Mouse (Mus musculus) frontal cortex, postnatal 36 days (tissue): ENCODE measurements around the gene Sorl1.
"Not testable (repeated sequence)": the region's sequence is repeated elsewhere in the genome, so short reads cannot be mapped to it uniquely, and the experiment has no call there.

ENCODE experiments used
- DNase-seq, 2 experiments: peaks; one replicate each; pipeline ENCODE4 v3.0.0; 2022; ENCODE audit warnings: low spot score in 2 of 2

The Sorl1 gene

DNA sequence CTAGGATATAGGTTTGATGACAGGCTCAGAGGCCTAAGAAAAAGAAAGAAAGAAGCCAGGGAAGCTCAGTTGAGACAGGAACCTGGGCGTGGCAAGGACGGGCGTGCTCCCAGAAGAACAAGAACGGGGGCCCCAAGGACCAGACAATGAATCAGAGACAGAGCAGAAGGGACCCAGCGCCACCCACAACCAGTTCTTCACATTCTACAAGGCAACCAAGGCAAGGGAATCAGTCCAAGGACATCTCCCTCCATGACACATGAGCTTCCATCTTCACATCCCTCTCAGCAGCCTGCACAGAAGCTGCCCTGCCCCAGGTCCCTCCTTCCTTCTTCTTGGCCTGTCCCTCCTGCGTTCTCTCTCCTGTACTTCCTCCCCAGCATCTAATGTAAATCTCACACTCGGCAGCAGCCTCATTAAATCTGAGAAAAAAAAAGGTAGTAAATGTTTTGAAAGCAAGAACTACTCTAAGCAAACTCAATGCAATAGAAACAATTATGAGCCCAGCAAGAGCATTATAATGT is 30.0 kb downstream of the Sorl1 start:
- DNase-seq: peak; percentile 56 to 66

DNA sequence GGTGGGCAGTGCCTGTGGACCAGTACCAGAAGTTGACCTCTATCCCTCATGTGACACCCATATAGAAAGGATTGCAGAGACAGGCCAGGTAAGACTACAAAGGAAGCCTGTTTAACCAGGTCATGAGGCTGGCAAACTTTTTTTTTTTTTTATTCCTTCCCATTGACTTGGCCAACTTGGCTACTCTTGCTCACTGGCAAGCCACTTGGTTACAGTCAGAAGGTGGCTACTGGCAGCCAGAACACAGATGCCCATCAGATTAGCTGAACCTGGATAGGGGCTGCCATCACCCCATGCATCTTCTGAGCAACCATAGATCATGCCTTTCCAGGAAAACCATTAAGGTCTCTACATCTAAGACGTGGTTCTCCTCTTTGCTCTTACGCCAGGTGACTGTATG is 31.3 kb downstream of the Sorl1 start:
- no peak for DNase-seq

DNA sequence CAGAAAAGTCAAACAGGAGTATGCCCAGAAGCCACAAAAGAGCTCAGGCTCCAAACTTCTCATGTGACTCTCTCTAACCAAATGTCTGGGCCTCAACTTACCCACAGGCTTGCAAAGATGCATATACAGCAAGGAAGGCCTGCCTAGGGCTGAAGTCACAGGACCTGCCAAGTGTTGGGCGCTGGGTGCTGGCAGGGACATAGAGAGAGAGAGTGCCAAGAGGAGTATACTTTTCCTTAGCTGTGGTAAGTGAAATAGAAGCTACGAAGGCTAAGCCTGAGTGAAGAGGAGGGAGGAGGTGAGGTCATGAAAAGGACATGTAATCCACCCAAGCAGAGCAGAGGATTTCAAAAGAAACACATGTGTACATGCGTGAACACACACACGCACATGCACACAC is 32.5 kb downstream of the Sorl1 start:
- no peak for DNase-seq

DNA sequence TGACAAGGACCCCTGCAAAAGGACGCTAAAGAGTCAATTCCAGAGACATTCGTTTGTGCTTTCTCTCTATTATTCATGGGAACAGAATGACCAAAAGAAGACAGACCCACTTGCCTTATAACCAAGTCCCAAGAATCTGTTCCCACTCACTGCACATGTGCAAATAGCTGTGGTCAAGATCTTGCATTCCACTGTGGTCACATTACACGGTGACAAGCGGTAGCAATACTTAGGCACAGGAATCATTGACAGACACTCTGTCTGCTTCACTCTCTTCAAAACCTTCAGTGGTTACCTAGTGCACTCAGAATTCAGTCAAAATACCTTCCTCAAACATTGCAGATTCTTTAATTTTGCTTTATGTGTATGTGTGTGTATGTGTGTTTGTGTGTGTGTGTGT is 36.2 kb downstream of the Sorl1 start:
- DNase-seq: no peak

DNA sequence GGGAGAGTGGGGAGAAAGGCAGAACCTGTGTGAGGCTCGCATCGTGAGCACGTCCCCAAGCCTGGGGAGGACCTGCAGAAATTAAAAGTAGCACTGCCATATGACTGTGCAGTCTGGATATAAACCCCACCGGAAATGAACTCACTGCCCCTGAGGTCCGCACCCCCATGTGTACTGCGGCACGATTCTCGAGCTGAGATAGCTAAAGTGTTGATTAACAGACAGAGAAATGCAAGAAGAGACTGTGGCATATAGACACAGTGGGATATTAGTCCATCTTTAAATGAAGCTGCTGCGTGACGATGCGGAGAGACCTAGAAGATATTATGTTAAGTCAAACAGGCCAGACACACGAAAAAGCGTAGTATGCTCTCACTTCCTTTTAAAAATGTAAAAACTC is 38.1 kb downstream of the Sorl1 start:
- no peak for DNase-seq

DNA sequence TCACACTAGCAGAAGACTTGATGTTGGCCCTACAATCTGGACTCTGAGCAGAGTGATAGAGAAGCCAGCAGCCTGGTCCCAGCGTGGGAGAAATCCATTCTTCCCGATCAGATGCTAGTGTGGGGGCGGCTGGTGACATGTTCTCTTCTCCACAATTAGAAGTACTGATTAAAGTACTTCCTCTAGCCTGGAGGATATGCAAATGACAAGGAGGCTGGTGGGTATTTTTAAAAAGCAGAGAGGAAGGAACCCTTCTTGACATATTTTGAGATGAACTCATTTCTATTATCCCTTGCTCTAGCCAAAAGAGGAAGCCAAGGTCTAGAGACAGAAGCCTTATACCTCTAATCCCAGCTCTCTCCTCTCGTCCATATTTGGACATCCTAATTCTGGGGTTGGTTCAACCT is 40.4 kb downstream of the Sorl1 start:
- peak; percentile 82 to 91 for DNase-seq

DNA sequence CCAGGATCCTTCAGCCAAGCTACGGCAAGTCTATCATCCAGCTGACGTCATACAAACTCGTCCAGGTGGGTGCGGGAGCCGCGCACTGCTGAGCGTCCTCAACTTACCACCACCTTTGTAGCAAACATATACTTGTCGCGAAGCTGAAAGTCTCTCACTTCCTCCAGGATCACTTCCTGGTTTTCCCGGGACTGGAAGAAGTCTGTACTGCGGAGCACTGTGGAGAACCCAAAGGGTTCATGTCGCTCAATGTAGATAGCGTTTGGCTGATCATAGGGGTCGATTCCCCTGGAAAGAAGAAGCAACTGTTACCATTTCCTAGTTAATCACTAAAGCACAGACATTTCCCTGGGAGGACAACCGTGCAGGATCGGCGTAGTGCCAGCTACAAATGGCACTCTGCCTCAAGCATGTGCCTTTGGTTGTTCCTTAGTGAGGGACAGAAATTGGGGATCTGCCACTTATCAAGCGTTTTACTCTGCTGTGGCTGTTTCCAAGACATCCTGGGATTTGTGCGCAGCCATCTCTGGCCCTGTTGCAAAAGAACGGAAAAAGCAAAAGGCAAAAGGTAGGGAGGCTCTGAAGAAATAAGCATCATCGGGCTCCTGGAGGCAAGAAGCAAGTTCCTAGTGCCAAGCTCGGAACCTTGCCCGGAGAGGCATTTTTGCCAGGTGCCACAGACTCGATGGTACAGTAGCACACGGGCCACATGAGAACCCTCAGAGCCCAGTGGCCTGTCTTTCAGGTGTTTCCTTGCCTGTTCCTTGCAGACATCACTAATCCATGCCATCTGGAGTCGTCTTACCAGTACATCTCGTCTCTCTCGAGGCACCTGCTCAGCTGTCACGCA is 42.2 kb downstream of the Sorl1 start:
- DNase-seq: no peak

DNA sequence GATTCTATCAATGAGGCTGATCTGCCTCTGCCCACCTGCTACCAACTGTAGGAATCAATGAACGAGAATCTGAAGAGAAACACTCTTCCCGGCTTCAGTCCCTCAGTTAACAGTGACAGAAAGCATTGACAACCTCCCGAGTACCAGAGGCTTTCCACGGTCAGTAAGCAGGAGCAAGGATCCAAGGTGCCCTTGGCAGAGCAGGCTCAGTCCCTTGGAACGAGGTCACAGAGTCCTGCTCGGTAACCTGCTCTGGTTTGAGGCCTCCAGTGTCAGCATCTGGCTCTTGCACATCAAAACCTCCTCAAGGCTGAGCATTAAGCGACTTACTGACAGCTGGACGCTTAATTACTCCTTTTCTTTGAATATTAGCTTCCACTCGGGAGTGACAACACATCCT is 43.4 kb downstream of the Sorl1 start:
- no peak for DNase-seq

DNA sequence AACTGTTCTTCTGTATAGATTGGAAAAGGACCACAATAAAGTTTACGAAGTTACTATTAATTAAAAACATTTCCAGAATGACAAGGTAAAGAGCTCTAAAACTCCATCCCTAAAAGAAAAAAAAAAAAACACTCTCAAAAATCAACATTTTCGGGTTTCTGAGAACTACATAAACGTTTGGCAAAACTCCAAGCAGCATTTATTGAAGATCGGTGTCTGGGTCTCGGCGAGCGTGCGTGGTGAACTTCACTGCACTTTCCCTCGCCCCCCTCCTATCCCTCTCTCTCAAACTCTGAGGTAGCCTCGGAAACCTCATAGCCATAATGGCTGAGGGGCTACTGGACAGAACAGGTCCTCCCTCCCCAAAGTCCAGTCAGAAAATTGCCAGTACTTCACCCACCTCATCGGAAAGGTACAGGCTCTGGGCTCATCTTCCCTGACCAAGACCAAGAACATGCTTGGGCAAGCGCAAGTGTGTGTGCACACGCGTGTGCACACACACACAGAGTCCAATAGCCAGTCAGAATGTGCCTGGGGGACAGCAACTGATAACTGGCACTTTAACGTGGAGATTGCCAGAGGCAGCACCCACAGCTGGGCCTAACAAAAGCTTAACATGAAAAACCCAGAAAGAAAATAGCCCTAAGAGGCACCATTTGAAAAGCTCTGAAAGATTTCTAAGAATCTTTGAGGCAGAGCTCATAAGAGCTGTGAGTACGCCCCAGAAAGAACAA is 46.8 kb downstream of the Sorl1 start:
- no peak for DNase-seq

DNA sequence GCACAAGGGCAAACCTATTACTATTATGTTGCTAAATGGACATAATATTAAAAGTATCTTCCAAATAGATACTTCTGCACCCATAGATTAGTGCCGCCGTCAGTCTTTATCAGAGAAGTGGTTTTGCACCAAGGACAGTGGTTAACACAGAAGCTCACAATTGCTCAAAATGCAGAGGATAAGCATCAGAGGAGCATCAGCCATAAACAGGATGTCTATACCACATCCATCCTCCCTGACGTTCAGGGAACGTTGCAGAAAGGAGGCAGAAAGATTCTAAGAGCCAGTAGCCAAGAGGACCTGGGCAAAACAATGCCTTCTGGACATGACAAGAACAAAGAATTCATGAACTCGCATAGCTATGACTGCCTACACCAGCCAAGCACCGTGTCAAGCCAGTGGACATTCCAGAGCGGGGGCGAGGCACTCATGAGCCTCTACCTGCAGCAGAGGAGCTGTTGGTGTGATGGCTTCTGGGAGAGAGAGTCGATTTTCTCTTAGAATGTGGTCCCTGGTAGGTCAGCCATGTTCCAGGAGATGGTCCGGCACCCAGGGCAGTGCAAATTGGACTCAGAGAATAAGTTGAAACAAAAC is 47.7 kb downstream of the Sorl1 start:
- no peak for DNase-seq

DNA sequence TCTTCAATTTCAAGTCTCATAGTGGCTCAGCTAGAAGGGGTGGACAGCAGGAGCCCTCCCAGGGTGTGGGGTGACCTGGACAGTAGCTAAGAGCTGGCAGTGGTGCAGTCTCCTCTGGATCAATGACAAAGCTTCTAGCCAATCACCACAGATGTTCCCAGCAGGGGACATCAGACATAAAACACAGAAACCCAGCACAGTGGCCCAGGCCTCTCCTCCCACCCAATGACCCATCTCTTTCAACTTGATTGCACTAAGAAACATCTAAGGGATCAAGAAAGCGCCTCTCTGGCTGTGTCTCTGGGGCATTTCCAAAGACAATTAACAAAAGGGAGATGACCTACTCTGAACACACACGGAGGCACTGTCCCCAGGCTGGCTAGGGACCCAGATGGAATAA is 48.9 kb downstream of the Sorl1 start:
- DNase-seq: no peak

DNA sequence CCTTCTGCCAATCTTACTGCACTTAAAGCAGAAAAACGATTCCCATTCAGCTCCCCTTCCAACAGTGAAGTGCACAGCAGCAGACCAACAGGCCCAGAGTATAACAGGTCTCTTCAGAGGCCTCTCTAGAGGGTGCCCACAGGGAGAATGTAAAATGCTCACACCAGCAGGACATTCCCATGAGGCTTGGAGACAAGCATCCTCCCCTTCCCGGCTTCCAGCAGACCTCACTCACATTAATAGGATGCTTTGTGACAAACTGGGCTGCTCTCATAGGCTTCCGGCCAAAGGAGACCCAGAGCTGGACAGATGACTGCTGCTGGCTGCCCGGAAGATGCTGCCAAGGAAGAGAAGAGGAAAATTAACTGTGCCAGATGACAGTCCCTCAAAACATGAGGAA is 52.1 kb downstream of the Sorl1 start:
- no peak for DNase-seq

DNA sequence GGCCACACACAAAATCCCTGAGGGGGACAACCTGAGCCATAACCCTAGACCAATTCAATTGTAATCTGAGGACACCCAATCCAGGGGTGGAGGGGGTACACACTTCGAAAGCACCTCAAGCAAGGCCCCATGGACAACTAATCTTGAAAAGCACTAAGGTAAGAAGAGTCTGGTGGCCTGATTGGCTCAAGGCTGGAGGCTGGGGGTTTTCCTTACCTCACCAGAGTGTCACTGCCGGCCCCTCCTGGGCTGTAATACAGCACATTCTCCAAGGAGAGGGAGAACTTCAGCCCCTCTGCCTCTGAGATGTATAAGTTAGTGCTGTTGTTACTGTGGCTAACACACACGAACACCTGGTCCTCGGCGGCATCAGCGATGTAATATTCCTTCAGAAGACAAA is 53.2 kb downstream of the Sorl1 start:
- DNase-seq: no peak

DNA sequence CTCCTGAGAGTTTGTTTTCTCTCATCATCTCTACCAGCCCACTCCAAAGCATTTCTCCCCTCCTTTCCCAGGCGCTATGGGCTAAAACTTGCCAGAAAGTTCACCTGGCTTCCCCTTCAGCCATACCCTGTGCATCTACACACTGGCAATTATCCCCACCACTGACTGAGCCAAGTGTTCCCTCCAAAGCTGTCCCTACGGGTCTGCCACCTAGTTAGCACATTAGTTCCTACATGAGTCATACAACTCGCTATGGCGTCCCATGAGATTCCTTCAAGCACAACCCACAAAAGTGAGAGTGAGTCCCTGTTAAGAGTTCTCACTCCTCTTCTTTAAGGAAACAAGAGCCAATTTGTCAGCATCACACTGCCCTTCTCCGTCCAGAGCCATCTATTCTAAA is 54.6 kb downstream of the Sorl1 start:
- no peak for DNase-seq

DNA sequence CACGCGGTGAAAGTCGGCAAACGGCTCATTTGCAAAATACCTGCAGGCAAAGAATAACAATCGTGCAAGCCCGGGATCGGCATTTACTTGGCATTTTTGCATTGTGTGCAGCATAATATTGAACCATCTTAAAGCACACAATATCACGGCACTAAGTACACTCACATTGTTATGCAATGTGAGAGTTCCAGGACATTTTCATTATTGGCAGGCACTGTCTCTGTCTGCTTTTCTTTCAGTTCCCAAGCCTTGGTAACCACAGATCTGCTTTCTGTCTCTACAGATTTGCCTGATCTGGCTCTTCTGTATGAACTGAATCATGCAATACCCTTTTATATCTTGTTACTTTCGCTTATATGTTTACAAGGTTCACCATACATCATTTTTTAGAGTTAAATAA is 56.1 kb downstream of the Sorl1 start:
- DNase-seq: no peak

DNA sequence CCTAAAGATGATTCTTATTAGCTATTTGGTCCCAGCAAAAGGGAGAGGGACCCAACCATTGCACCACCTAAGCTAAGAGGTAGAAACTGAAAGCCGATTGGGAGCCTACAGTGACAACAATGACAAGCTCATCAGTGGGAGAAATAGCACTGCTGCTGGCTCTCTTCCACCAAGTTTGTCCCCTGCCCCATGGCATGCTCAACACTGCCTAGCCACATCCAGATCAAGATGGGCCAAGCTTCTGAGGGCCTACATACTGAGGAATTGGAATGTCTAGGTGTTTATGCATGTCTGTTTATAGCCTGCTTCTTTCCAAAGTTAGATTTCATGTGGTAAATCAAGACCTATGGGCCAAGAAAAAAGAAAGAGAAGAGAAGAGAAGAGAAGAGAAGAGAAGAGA is 58.3 kb downstream of the Sorl1 start:
- DNase-seq: no peak

DNA sequence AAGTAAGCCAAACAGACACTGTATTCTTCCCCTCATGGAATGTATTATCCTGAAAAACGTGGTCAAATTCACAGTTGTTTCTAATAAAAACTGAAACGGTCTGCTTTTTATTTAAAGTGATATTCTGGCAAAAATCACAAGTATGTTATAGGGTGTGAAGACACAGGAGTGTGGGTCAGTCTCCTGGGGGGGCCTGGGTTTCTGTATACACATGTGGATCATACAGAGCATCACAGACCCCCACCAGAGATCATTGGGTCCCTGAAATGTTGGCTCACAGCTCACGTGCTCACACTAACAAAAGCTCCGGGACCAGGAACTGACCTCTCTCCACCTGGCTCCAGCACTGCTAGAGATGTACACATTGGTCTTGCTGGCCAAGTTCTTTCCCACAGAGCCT is 60.7 kb downstream of the Sorl1 start:
- DNase-seq: no peak

DNA sequence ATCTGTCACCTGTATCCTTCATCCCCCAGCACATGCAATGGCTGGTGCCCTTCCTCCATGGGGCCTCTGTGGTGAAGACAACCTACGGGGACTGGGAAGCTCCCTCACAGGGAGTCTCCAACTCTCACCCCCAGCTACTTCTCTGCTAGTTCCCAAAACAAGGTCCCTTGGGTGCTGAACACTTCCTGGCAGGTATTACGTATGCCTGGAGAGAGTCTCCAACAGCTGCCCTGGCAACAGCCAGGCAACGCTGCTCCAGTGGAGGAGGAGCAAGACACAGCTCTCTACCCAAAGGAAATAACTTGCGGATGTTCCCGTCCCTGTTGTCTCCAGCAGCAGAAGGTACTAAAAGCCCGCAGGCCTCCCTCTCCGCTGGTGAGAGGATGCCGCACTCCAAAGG is 61.8 kb downstream of the Sorl1 start:
- DNase-seq: no peak

DNA sequence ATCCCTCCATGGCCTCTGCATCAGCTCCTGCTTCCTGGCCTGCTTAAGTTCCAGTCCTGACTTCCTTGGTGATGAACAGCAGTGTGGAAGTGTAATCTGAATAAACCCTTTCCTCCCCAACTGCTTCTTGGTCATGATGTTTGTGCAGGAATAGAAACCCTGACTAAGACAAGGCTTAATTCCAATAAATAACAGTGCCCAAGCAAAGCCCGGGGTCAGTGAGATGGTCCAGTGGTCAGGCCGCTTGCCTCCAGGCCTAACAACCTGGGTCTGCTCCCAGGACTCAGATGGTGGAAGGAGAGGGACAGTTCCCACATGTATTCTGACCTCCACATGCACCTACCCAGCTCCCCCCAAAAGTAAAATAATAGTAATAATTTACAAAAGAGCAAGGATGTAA is 65.1 kb downstream of the Sorl1 start:
- not testable (repeated sequence) for DNase-seq

DNA sequence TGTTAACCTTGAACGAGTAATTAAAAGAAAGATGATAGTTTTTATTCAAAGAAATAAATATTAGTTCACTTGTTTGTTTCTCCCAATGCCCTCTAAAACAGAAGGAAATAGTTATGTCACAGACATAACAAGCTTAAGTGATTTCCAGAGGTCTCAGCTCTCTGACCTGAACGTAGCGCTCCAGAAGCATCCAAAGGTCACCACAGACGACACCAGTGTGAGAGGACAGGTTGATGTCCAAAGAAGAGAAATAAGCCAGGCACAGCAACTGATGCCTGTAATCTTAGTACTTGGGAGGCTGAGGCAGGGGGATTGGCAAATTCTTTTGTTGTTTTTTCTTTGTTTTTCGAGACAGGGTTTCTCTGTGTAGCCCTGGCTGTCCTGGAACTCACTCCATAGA is 67.5 kb downstream of the Sorl1 start:
- no peak for DNase-seq

DNA sequence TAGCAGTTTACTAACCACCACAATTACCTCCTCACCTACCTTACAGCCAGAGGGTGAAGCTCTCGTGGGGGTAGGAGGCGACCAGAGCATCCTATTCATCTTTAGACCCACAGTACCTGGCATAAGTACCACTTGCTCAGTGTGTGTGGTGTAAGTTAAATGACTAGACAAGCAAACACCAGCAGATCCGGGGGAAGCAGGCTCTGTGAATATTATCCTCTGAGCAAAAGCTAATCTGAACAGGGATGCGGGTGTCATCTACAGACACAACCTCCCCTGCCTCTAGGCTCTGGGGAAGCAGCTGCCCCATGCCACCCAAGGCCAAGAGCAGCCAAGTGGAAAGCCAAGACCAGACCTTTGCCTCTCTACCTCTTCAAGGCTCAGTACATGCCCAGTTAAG is 68.7 kb downstream of the Sorl1 start:
- peak in 1 of 2 experiments; percentile 52 for DNase-seq

DNA sequence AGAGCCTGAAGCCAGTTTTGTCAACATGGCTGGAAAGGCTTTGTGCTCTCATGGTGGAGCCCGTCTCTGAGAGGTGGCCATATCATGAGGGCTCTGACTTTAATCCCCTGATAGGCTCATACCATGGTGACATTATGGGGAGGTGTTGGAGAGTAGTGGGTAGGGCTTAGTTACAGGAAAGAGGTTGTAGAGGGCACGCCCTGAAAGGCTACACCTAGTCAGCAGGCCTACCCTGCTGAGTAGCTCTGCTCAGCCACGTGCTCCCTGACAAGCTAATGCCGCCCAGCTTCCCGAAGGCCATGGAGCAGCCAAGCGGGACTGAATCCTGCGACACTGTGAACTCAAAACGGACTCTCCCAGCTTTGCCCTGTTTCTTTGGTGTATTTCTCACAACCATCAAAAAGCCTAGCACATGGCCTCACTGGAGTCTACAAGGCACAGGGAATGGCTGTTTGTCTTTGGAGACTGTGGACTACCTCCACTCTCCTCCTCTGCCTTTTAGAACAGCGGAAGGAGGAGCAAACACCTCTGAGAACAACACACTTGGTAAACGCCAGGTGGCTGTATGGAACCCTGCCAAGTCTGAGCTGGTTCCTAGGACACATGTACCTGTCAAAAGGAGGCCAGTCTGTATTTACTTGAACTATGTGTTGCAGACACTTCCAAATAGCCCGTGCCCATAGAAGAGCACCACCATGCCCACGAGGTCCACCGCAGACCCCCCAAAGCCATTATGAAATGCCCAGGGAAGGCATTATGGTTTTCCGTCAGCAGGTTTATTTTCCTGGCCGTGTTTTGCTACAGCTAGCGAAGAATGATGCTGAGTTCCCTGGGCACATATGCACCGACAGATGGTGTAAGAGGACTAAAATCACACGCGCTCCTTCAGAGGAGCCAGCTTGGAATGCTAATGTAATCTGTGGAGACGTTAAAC is 69.5 kb downstream of the Sorl1 start:
- DNase-seq: peak; percentile 75 to 88
